Mouse (Mus musculus): Measurements from ENCODE around the gene Epha2. TPM values are rescaled to one million over a fixed set of nuclear protein-coding genes. Genes with fewer than 3 reads are reported as not detected.

Gene Epha2
- 1 to 10 TPM; 3.7 to 4.7 TPM for total RNA-seq (2021)
- long read RNA-seq, experiment 1, partial matches to known transcripts: 2 of 3 reads
- long read RNA-seq, experiment 1, other reads (novel, unspliced or antisense): 1 of 3 reads
- long read RNA-seq, experiment 2, partial matches to known transcripts: 4 of 6 reads
- long read RNA-seq, experiment 2, other reads (novel, unspliced or antisense): 0 of 6 reads

GRCm38 (mm10) chr4:141301116-141301553, at the start of gene Epha2:
Epha2 (plus strand) TSS chr4:141301240.
- peak in 1 of 2 experiments; percentile 72 for DNase-seq (ENCODE audit: low spot score in 2 of 2)

DNA sequence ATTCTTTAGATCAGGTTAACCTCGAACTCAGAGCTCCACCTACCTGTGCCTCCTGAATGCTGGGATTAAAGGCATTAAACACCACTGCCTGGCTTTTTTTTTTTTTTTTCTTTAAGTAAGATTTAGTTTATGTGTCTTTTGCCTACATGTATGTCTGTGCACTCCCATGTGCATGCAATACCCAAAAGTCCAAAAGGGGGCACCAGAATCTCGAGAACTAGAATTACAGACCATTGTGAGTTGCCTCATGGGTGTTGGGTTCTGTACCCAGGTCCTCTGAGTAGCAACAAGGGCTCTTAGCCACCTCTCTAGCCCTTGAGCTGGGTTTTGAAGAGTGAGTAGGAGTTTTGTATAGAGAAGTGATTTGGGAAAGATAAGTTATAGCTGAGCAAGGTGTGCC, 48.4 kb upstream of the Epha2 start:
- no peak for DNase-seq (ENCODE audit: low spot score in 2 of 2)

- DNase-seq (ENCODE audit: low spot score in 2 of 2): peak in 1 of 2 experiments; percentile 66
Measured at GRCm38 (mm10) chr4:141254234-141254633, 46.8 kb upstream of the Epha2 start.

- no peak for DNase-seq (ENCODE audit: low spot score in 2 of 2)
Measured at GRCm38 (mm10) chr4:141257440-141257839, 43.6 kb upstream of the Epha2 start.

DNA sequence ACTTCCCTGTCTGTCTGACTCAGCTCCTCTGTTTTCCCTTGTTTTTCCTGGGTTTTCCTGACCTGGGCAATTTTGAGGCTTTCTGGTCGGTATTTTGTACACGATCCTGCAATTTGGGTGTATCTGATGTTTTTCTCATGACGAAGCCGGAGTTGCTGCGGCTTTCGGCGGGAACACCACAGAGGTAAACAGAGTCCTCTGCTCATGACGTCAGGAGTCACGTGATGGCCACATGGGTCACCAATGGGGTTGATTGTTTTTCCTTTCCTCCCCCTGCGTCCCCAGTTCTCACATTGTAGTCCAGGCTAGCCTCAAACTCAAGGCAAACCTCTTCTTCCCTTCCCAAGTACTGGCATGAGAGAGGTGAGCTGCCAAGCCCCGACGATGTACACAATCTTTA, 41.6 kb upstream of the Epha2 start:
- no peak for DNase-seq (ENCODE audit: low spot score in 2 of 2)

DNA sequence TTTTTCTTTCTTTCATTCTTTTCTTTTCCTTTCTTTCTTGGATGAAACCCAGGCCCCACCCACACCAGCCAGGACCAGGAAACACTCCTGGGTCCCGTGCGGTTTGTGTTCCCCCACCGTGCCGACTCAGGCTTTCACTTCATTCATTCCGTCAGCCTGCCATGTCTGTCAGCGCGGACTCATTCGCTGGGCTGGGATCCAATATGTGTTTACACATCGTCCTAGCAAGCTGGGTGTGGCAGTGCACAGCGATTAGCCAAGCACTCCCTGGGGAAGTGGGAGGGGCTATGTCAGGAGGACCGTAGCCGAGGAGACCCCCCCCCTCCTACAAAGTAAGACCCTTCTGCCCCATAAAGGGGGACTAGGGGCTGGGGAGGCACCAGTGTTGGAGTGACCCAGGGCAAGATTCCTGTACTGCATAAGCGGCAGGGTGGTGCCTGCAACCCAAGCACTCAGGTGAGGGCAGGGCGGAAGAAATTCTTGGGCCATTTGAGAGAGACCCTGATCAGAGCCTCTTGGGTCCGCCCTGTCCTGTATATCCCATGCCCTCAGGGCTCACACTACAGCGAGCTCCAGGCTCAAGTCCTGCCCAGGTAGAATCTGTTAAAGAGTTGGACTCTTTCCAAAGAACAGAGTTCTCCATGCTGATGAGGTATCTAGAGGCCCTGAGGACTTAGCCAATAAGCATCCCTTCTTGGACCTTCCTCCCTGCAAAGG, 40.9 kb upstream of the Epha2 start:
- no peak for DNase-seq (ENCODE audit: low spot score in 2 of 2)

- no peak for DNase-seq (ENCODE audit: low spot score in 2 of 2)
Measured at GRCm38 (mm10) chr4:141262906-141263637, 38.0 kb upstream of the Epha2 start.

DNA sequence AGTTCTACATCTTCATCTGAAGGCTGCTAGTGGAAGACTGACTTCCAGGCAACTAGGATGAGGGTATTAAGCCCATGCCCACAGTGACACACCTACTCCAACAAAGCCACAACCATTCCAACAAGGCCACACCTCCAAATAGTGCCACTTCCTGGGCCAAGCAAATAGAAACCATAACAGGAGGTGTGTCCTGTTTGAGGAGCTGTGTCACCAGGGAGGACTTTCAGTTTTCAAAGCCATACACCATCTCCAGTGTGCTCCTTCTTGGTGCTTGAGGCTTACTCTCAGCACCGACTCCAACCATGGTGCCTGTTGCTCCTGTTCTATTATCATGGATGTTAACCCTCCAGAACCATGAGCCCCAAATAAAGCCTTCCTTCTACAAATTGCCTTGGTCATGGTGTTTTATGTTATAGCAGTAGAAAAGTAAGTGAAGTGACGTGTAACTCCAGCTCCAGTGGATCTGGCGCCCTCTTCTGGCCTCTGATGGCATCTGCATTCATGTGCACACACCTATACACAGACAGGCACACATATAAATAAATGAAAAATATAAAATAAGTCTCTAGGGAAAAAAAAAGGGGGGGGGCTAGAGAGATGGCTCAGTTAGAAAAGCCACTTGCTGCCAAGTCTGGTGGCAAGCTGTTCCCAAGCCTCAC, 34.9 kb upstream of the Epha2 start:
- no peak for DNase-seq (ENCODE audit: low spot score in 2 of 2)

- DNase-seq (ENCODE audit: low spot score in 2 of 2): no peak
Measured at GRCm38 (mm10) chr4:141267250-141267649, 33.8 kb upstream of the Epha2 start.

DNA sequence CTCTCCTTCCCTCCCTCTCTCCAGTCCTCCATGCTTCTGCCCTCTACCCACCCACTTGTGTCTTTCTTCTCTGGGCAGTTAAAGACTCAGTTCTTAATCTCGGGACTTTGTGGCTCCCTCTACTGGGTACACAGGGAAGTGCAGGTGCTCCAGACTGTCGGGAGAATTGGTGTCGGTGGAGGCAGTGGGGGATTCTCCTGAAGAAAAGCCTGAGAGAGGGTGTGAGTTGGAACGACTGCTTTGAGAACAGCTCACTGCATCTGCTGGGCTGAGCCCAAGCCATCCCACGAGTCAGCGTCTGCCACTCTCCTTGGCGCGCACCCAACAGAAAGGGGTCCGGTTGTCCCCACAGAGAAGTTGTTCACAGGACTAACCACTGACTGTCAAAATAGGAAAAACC, 33.2 kb upstream of the Epha2 start:
- peak in 1 of 2 experiments; percentile 58 for DNase-seq (ENCODE audit: low spot score in 2 of 2)

GRCm38 (mm10) chr4:141268350-141268749, 32.7 kb upstream of the Epha2 start:
- no peak for DNase-seq (ENCODE audit: low spot score in 2 of 2)

- DNase-seq (ENCODE audit: low spot score in 2 of 2): no peak
Measured at GRCm38 (mm10) chr4:141269080-141269479, 32.0 kb upstream of the Epha2 start.

GRCm38 (mm10) chr4:141270201-141270940, 30.7 kb upstream of the Epha2 start:
- DNase-seq (ENCODE audit: low spot score in 2 of 2): no peak

GRCm38 (mm10) chr4:141271228-141271627, 29.8 kb upstream of the Epha2 start:
- no peak for DNase-seq (ENCODE audit: low spot score in 2 of 2)

DNA sequence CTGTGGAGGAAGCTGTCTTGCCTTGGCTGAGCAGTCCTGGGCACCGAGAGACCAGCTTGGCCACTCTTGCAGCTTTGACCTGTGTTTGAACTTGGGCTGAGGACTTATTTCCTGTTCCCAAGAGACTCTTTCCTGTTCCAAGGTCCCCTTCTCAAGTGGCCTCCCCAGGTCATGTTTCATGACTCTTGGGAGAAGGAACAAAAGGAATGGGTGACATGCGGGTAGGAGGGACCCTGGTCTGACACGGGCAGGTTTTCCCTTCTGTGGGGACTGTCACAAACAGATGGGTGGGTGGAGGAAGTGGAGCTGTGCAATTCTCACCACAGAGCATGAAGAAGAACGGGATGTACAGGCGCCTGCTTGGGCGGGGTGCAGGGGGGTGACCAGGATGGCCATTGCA, 29.3 kb upstream of the Epha2 start:
- no peak for DNase-seq (ENCODE audit: low spot score in 2 of 2)

- no peak for DNase-seq (ENCODE audit: low spot score in 2 of 2)
Measured at GRCm38 (mm10) chr4:141272878-141273277, 28.2 kb upstream of the Epha2 start.

DNA sequence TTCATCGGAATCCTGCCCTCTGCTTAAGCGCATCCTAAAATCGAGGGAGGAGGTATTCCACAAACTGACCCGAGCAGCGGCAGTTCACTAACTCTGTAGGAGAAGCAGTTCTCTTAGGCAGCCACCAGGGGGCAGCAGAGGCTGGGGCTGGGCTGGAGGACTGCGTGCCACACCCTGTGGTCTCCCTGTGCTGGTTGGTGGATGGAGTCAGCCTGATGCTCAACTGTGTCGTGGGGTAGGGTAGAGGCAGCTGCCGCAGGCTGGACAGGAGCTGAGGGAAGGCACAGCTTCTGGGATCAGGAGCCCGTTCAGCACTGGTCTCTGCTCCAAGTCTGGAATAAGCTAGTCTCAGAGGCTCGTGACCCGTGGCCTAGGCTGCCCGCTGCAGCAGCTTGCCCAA, 27.7 kb upstream of the Epha2 start:
- peak; percentile 86 to 88 for DNase-seq (ENCODE audit: low spot score in 2 of 2)

GRCm38 (mm10) chr4:141274485-141275341, 26.3 kb upstream of the Epha2 start:
- no peak for DNase-seq (ENCODE audit: low spot score in 2 of 2)

DNA sequence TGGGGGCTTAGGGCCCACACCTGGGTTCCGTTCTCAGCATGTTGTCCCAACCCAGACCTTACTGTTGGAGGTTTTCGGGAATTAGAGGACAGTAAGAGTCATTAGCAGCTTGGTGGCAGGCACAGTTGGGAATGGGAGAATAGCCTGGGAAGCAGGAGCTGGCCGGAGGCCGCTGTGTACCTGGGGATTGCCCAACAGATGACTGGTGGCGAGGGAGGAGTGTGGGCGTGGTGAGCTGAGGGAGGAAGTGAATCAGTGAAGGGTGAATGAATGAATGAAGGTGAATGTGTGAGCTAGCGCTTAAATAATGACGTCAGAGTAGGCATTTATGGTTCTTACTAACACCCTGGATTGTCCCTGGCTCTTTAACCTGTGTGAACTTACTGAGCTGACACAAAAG, 23.9 kb upstream of the Epha2 start:
- DNase-seq (ENCODE audit: low spot score in 2 of 2): no peak

DNA sequence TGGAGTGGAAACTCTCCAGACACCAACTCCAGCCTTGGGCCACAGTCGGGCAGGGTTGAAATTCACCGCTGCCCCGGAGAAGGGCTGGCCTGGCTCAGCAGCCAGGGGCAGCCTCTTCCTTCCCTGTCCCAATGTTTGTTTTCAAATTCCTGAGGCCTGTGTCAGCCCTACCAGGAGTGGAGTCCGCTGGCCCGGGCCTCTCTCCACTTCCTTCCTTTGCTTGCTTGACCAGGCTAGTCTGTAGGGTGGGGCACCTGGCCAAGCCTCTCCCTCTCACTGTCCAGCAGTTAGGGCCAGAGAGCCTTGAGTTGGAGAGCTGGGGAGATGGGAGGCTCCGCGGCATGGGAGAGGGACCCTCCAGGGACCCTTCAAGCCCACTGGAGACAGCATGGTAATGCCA, 22.9 kb upstream of the Epha2 start:
- peak; percentile 68 to 83 for DNase-seq (ENCODE audit: low spot score in 2 of 2)

Measured in gastrocnemius, postnatal 4 days (tissue).